Mouse (Mus musculus) stomach, embryonic 16.5 days (tissue): ENCODE results near the gene Plekhg5. TPM values are rescaled to one million over a fixed set of nuclear protein-coding genes. Genes with fewer than 3 reads are reported as not detected.

Experiments used
- ATAC-seq: fragments of 200-750 bp; cut with Nextera tagmentation; 2 replicates; pipeline ENCODE4 v1.8.0; 2017; ENCODE audit warnings: moderate number of reproducible peaks, moderate TSS enrichment; ENCODE audit not compliant: insufficient read depth, low FRiP score
- H3K27ac ChIP-seq: fragments of 300-500 bp; sonication (generic); 2 replicates; pipeline ENCODE4 v1.5.1; 2014; ENCODE audit warnings: low read length
- H3K27me3 ChIP-seq: fragments of 300-500 bp; sonication (generic); 2 replicates; pipeline ENCODE4 v1.6.1; 2014; ENCODE audit warnings: low read length, control low read depth, mixed read lengths; ENCODE audit not compliant: control insufficient read depth, insufficient read depth
- H3K36me3 ChIP-seq: fragments of 300-500 bp; sonication (generic); 2 replicates; pipeline ENCODE4 v1.6.1; 2014; ENCODE audit warnings: low read length; ENCODE audit not compliant: control insufficient read depth, insufficient read depth
- H3K4me1 ChIP-seq: fragments of 300-500 bp; sonication (generic); 2 replicates; pipeline ENCODE4 v1.6.1; 2014; ENCODE audit warnings: low read length, control low read depth, mixed read lengths; ENCODE audit not compliant: control insufficient read depth, insufficient read depth
- H3K4me2 ChIP-seq: fragments of 300-500 bp; sonication (generic); 2 replicates; pipeline ENCODE4 v1.6.1; 2014; ENCODE audit warnings: low read depth, low read length, mixed read lengths
- H3K4me3 ChIP-seq: fragments of 300-500 bp; sonication (generic); replicated peaks from 2 replicates; pipeline ENCODE4 v1.5.1; 2014; ENCODE audit warnings: mild to moderate bottlenecking, low read length
- H3K9ac ChIP-seq: fragments of 300-500 bp; sonication (generic); 2 replicates; pipeline ENCODE4 v1.6.1; 2014; ENCODE audit warnings: low read length
- H3K9me3 ChIP-seq: fragments of 300-500 bp; sonication (generic); replicated peaks from 2 replicates; pipeline ENCODE4 v1.6.1; 2016; ENCODE audit warnings: low read length, control low read depth; ENCODE audit not compliant: control insufficient read depth
- WGBS: fragments of 180-500 bp; shearing (Covaris S2); extraction: QIAGEN DNeasy Blood & Tissue Kit; methylation state at CpG from one replicate; pipeline ENCODE4 v1.1.7; 2014; 5-methylcytosine and 5-hydroxymethylcytosine counted together
- polyA plus RNA-seq: library from polyadenylated mRNA; unstranded; fragments of >200 nt; fragmentation: Nextera tagmentation; extraction: Ambion mirVana; gene quantifications from 2 replicates; pipeline ENCODE4 v1.2.1, GENCODE M21; 2015

Plekhg5 gene
- polyA plus RNA-seq, 1 experiment from 2014 or later = 12.3 TPM

DNA sequence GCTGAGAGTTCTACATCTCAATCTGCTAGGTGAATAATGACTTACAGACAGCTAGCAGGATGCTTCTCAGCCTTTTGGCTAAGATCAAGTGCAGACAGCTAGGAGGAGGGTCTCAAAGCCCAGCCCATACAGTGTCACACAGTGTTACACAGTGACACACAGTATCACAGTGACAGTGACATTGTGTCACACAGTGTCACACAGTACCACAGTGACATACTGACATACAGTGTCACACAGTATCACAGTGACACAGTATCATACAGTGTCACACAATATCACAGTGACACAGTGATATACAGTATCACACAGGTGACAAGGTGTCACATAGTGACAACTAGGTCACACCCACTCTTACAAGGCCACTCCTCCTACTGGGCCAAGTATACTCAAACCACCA, 5.0 kb upstream of the Plekhg5 start:
- Histone ChIP-seq H3K27me3 (no peaks in the 10 kb centered on the region), H3K4me3 (no peak overlapping the region), H3K4me1 (peaks cover 4% of the 10 kb centered on the region), H3K9me3 (no peaks in the 10 kb centered on the region), H3K9ac (no peak overlapping the region), H3K4me2 (no peak overlapping the region), H3K27ac (no peak overlapping the region), H3K36me3 (0 out of 2 replicates have a peak, but pooled peaks cover 6% of the 10 kb centered on the region)
- no peak for ATAC-seq

DNA sequence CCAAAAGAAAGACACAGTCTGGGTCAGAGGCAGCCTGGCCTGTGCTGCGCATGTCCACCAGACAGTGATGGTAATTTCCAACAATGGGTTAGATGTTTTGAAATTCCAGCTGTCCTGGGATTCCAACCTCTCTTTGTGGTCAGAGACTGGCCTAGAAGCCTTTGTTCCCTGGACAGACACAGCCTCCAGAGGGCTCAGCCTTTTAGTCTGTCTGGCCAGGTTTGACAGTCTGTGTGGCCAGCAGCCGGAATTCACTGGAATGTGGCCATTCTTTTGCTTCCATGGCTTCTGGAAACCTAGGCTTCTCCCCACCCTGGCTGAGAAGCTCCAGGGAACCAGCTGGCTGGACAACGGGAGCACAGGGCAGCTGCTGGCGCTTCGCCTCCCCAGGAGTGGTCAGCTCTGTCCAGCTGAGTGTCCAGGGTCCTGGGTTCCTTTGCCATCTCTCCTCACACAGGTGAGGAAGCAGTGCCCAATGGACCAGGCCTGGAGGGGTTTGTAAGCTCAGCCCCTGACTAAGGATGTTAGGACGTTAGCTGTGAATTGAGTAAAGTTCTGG, 4.1 kb upstream of the Plekhg5 start:
- whole genome bisulfite sequencing = 71% methylated on average over 6 of the region's 6 CpGs
- ATAC-seq = no peak
- peaks cover 9% of the 10 kb centered on the region for H3K4me1 ChIP-seq
- H3K27me3 ChIP-seq = no peaks in the 10 kb centered on the region
- no peak overlapping the region for H3K4me3 ChIP-seq
- H3K36me3 ChIP-seq = 0 out of 2 replicates have a peak, but pooled peaks cover 6% of the 10 kb centered on the region
- H3K9me3 ChIP-seq = no peaks in the 10 kb centered on the region
- no peak overlapping the region for H3K9ac ChIP-seq
- H3K4me2 ChIP-seq = no peak overlapping the region
- H3K27ac ChIP-seq = no peak overlapping the region

DNA sequence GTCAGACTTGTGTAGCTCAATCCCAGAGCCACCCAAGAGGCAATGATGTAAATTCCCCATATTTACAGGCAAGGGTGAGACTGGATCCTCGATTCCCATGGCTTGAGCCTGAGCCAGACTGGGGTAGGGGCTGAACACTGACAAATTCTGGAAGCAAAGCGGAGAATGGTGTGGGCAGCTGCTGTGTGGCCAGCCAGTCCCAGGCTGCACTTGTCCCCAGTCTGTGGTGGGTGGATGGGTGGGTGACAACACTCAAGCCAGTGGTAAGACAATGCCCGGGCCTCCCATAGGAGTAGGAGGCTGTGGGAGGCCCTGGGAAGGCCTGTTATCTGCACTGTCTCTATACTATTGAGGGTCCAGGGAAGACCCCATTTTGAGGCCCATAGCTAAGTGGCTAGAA, 3.1 kb upstream of the Plekhg5 start:
- ATAC-seq = no peak
- 0 out of 2 replicates have a peak, but pooled peaks cover 5% of the 10 kb centered on the region for H3K36me3 ChIP-seq
- no peaks in the 10 kb centered on the region for H3K27me3 ChIP-seq
- no peak overlapping the region for H3K4me3 ChIP-seq
- H3K9me3 ChIP-seq = no peaks in the 10 kb centered on the region
- 81% methylated on average over 3 of the region's 3 CpGs for WGBS
- no peak overlapping the region for H3K4me2 ChIP-seq
- peaks cover 9% of the 10 kb centered on the region for H3K4me1 ChIP-seq
- no peak overlapping the region for H3K27ac ChIP-seq
- H3K9ac ChIP-seq = no peak overlapping the region

DNA sequence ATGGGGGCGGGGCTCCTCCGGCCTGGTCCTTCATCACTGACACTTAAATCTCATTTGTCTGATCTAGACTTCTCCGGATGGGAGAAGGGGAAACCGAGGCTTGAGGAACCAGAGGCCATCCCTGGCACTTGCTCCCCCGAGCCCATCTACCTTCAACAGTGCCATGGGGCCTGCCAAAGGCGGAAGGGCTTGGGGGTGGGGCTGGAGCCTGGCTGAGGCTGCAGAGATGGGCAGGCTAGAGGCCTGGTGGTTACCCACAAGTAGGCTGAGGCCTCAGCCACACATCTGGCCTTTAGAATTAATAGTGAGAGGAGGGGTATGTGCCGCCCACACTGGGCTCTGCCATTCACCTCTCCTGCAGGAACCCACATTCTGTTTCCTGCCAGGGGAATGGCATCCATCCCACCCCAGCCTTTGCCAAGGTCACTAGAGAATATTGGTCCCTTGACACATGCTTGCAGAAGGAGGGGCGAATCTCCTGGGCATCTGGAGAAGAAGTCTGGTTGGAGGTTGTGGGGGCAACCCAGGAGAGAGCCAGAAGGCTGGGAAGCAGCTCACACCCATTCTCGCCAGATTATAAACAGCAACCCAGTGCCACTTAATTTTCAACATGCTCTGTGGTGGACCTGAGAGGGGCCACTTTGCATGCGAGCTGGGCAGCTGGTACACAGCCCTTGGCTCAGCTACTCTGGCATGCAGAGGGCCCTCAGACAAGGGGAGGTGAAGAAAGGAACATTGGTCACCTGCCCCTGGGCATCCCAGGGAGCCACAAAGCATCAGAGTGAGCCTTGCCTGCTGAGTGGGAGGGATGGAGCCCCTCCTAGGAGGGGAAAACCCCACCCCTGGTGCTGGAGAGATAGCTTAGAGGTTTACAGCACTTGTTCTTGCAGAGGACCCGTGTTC, 1.6 kb upstream of the Plekhg5 start:
- Histone ChIP-seq H3K4me1 (peaks cover 9% of the 10 kb centered on the region), H3K4me2 (no peak overlapping the region), H3K36me3 (0 out of 2 replicates have a peak, but pooled peaks cover 1% of the 10 kb centered on the region), H3K27me3 (no peaks in the 10 kb centered on the region), H3K9me3 (no peaks in the 10 kb centered on the region), H3K4me3 (no peak overlapping the region), H3K9ac (no peak overlapping the region), H3K27ac (no peak overlapping the region)
- no peak for ATAC-seq
- 68% methylated on average over 11 of the region's 11 CpGs for WGBS

DNA sequence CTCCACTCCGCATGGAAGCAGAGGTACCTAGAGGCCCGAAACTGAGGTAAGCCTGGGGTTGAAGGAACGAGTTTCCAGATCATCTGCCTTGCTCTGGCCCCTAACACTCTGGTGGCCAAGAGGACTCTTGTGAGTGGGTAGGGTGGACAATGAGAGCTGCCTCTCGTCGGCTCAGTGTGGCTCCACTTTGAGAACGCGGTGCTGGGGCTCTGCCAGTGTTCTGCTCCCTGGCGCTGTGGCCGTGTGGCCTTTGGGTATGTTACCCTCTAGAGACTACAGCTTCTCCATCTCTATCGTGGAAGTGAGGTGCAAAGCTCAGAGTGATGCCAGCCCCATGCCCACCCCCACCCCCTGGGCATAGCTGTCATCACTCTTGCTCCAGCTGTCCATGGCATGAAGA, 357 bp downstream of the Plekhg5 start:
- Histone ChIP-seq H3K4me3 (no peak overlapping the region), H3K9me3 (no peaks in the 10 kb centered on the region), H3K9ac (no peak overlapping the region; the same call in 1 of the 2 replicates), H3K27me3 (no peaks in the 10 kb centered on the region), H3K4me1 (peaks cover 9% of the 10 kb centered on the region), H3K27ac (no peak overlapping the region), H3K36me3 (no peaks in the 10 kb centered on the region), H3K4me2 (no peak overlapping the region)
- 68% methylated on average over 10 of the region's 10 CpGs for WGBS
- no peak for ATAC-seq

DNA sequence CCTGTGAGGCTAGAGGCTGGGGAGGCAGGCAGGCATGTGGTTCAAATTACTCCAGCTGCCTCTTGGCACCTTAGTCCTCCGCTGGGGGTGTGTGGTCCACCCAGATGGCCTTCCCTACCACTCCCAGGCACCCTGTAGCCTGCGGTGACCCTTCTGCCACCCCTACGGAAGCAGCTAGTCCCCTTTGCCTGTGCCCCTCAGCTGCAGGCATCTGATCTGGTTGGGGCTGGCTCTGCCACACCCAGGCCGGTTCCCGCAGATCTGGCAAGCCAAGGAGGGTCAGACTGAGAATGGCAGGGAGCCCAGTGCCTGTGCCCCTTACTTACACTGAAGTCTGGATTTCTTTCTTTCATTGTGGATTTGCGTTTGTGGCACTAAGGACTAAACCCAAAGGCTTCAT, 1.4 kb downstream of the Plekhg5 start:
- peaks cover 9% of the 10 kb centered on the region for H3K4me1 ChIP-seq
- H3K9ac ChIP-seq = no peak overlapping the region; the same call in 1 of the 2 replicates
- H3K4me2 ChIP-seq = no peak overlapping the region
- H3K36me3 ChIP-seq = no peaks in the 10 kb centered on the region
- no peak for ATAC-seq
- H3K4me3 ChIP-seq = no peak overlapping the region
- no peak overlapping the region for H3K27ac ChIP-seq
- WGBS = 64% methylated on average over 6 of the region's 6 CpGs
- no peaks in the 10 kb centered on the region for H3K9me3 ChIP-seq
- no peaks in the 10 kb centered on the region for H3K27me3 ChIP-seq

DNA sequence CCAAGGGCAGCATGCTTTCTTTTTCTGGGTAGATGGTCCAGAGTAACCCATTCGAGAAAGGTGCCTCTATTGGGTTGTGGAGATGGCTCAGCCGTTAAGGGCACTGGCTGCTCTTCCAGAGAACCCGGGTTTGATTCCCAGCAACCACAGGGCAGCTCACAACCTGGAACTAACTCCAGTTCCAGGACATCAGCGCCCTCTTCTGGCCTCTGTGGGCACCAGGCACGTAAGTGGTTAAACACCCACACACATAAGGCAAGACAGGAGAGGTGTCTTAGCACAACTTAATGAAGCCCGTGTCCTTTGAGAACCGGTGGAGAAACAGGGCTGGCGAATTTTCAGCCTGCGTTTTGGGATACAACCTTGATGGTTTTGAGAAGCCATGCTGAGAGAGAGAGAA, 2.2 kb downstream of the Plekhg5 start:
- WGBS = 84% methylated on average over 9 of the region's 9 CpGs
- H3K27me3 ChIP-seq = no peaks in the 10 kb centered on the region
- no peak overlapping the region for H3K4me3 ChIP-seq

DNA sequence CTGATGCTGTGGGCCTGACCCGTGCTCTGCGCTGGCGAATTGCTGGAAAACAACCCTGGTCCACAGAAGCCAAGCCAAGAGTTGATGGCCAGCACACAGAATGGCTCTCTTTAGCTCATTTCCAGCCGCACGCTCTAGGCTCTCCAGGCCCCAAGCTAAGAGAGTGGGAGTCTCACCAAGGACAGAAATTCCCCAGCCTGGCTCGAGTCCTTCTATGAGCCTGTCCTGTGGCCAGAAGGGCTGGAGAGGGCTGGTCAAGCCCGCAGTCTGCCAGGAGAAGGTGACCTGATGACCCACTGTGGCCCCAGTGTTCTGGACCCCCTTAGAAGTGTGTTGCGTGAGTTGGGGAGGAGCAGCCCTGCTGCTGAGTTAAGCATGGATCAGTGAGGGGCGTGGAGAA, 4.9 kb downstream of the Plekhg5 start:
- H3K9ac ChIP-seq = no peak overlapping the region
- peaks cover 5% of the 10 kb centered on the region for H3K4me1 ChIP-seq
- no peaks in the 10 kb centered on the region for H3K9me3 ChIP-seq
- no peak overlapping the region for H3K4me3 ChIP-seq
- H3K27me3 ChIP-seq = no peaks in the 10 kb centered on the region
- no peak overlapping the region for H3K27ac ChIP-seq
- ATAC-seq = no peak
- no peak overlapping the region for H3K4me2 ChIP-seq
- WGBS = 88% methylated on average over 9 of the region's 9 CpGs
- H3K36me3 ChIP-seq = no peaks in the 10 kb centered on the region

More for the DNA sequence above, 2.2 kb downstream of the Plekhg5 start:
- no peak for ATAC-seq
- H3K4me2 ChIP-seq = no peak overlapping the region
- peaks cover 9% of the 10 kb centered on the region for H3K4me1 ChIP-seq
- H3K27ac ChIP-seq = no peak overlapping the region
- H3K9me3 ChIP-seq = no peaks in the 10 kb centered on the region
- no peaks in the 10 kb centered on the region for H3K36me3 ChIP-seq
- H3K9ac ChIP-seq = no peak overlapping the region

DNA sequence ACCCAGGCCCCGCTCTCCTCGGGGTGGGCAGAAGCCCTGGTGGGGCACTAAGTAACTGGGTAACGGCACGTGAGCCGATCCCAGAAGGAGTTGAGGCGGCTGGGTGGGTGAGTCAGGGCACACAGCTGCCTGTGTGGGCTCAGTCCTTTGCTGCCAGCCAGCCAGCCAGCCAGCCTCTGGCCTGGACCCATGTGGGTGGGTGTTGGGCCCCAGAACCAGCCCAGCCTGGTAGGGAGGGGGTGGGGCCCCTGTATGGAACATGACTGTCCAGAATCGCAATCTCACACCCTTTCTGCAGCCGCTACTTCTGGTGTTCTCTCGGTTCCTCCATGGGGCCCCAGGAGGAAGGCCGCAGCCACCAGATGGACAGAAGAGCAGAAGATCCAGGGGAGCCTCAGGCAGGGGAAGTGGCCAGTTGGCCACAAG, 5.8 kb downstream of the Plekhg5 start:
- Histone ChIP-seq H3K9me3 (no peaks in the 10 kb centered on the region; the same call in 1 of the 2 replicates), H3K4me3 (no peak overlapping the region), H3K27ac (no peak overlapping the region), H3K4me2 (no peak overlapping the region), H3K36me3 (no peaks in the 10 kb centered on the region), H3K4me1 (no peaks in the 10 kb centered on the region), H3K27me3 (no peaks in the 10 kb centered on the region), H3K9ac (no peak overlapping the region)
- no peak for ATAC-seq
- 88% methylated on average over 10 of the region's 10 CpGs for WGBS
